Mouse (Mus musculus): ENCODE results near the gene Duoxa2. TPM values are rescaled to one million over a fixed set of nuclear protein-coding genes. Genes with fewer than 3 reads are reported as not detected.

The Duoxa2 gene
- polyA plus RNA-seq, 1 experiment from 2014 or later: 0.83 TPM

- Histone ChIP-seq H3K9me3 (ENCODE audit: control insufficient read depth) (no peaks in the 10 kb centered on the region), H3K27me3 (replicated peaks; ENCODE audit: control insufficient read depth, insufficient read depth, low read length) (peaks cover 53% of the 10 kb centered on the region), H3K4me1 (replicated peaks; ENCODE audit: control insufficient read depth, insufficient read depth, low read length) (peaks cover 12% of the 10 kb centered on the region; the same call in 1 of the 2 replicates), H3K27ac (ENCODE audit: low read depth, low read length) (no peak overlapping the region), H3K36me3 (ENCODE audit: control insufficient read depth, insufficient read depth) (no peaks in the 10 kb centered on the region), H3K4me2 (replicated peaks; ENCODE audit: low read depth) (no peak overlapping the region), H3K4me3 (ENCODE audit: low read depth, low read length) (no peak overlapping the region), H3K9ac (ENCODE audit: low read depth, low read length) (no peak overlapping the region)
- 85% methylated on average over 16 of the region's 16 CpGs for WGBS
- no peak for TF ChIP-seq CTCF (IDR thresholded peaks at IDR 0.05; ENCODE audit: low read depth)
- ATAC-seq: no peak
Measured at GRCm38 (mm10) chr2:122305097-122305892, 6.6 kb downstream of the Duoxa2 start.

GRCm38 (mm10) chr2:122306184-122306583 is 7.5 kb downstream of the Duoxa2 start:
- Histone ChIP-seq H3K4me3 (ENCODE audit: low read depth, low read length) (no peak overlapping the region), H3K4me2 (replicated peaks; ENCODE audit: low read depth) (no peak overlapping the region), H3K4me1 (replicated peaks; ENCODE audit: control insufficient read depth, insufficient read depth, low read length) (peaks cover 8% of the 10 kb centered on the region; the same call in 1 of the 2 replicates), H3K27me3 (replicated peaks; ENCODE audit: control insufficient read depth, insufficient read depth, low read length) (peaks cover 49% of the 10 kb centered on the region), H3K36me3 (ENCODE audit: control insufficient read depth, insufficient read depth) (no peaks in the 10 kb centered on the region), H3K9ac (ENCODE audit: low read depth, low read length) (no peak overlapping the region), H3K27ac (ENCODE audit: low read depth, low read length) (no peak overlapping the region), H3K9me3 (ENCODE audit: control insufficient read depth) (no peaks in the 10 kb centered on the region)
- no peak for TF ChIP-seq CTCF (IDR thresholded peaks at IDR 0.05; ENCODE audit: low read depth)
- ATAC-seq: no peak
- 39% methylated on average over 4 of the region's 4 CpGs for WGBS

GRCm38 (mm10) chr2:122309647-122310046 is 10.9 kb downstream of the Duoxa2 start:
- Histone ChIP-seq H3K27ac (ENCODE audit: low read depth, low read length) (no peak overlapping the region), H3K4me3 (ENCODE audit: low read depth, low read length) (no peak overlapping the region), H3K4me2 (replicated peaks; ENCODE audit: low read depth) (no peak overlapping the region), H3K27me3 (replicated peaks; ENCODE audit: control insufficient read depth, insufficient read depth, low read length) (peaks cover 52% of the 10 kb centered on the region), H3K36me3 (ENCODE audit: control insufficient read depth, insufficient read depth) (no peaks in the 10 kb centered on the region), H3K4me1 (replicated peaks; ENCODE audit: control insufficient read depth, insufficient read depth, low read length) (no peaks in the 10 kb centered on the region; the same call in 1 of the 2 replicates), H3K9me3 (ENCODE audit: control insufficient read depth) (no peaks in the 10 kb centered on the region), H3K9ac (ENCODE audit: low read depth, low read length) (no peak overlapping the region)
- 45% methylated on average over 3 of the region's 3 CpGs for WGBS
- peak; percentile 46 for TF ChIP-seq CTCF (IDR thresholded peaks at IDR 0.05; ENCODE audit: low read depth)
- ATAC-seq: no peak

DNA sequence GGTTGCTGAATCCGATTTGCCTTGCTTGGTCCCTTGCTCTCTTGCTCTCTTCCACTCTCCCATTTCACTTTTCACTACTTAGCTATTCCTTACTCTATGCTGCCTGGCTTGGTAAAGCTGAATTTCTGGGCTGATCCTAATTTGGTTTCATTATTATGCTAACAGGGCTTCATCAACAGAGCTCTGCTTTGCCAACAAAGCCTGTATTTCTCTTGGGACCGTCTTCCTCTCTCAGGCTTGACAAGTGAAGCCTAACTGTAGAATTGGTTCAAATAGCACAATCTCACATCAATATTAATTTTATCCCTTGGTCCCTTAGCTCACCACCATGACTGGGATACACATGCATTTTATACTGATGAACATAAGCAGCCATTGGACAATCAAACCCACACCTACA is 12.9 kb downstream of the Duoxa2 start:
- Histone ChIP-seq H3K4me1 (replicated peaks; ENCODE audit: control insufficient read depth, insufficient read depth, low read length) (no peaks in the 10 kb centered on the region; the same call in 1 of the 2 replicates), H3K36me3 (ENCODE audit: control insufficient read depth, insufficient read depth) (no peaks in the 10 kb centered on the region), H3K27me3 (replicated peaks; ENCODE audit: control insufficient read depth, insufficient read depth, low read length) (peaks cover 52% of the 10 kb centered on the region), H3K9ac (ENCODE audit: low read depth, low read length) (no peak overlapping the region), H3K4me3 (ENCODE audit: low read depth, low read length) (no peak overlapping the region), H3K9me3 (ENCODE audit: control insufficient read depth) (no peaks in the 10 kb centered on the region), H3K4me2 (replicated peaks; ENCODE audit: low read depth) (no peak overlapping the region), H3K27ac (ENCODE audit: low read depth, low read length) (no peak overlapping the region)
- no peak for ATAC-seq
- WGBS: 55% methylated on average over 2 of the region's 2 CpGs
- TF ChIP-seq CTCF (IDR thresholded peaks at IDR 0.05; ENCODE audit: low read depth): no peak

DNA sequence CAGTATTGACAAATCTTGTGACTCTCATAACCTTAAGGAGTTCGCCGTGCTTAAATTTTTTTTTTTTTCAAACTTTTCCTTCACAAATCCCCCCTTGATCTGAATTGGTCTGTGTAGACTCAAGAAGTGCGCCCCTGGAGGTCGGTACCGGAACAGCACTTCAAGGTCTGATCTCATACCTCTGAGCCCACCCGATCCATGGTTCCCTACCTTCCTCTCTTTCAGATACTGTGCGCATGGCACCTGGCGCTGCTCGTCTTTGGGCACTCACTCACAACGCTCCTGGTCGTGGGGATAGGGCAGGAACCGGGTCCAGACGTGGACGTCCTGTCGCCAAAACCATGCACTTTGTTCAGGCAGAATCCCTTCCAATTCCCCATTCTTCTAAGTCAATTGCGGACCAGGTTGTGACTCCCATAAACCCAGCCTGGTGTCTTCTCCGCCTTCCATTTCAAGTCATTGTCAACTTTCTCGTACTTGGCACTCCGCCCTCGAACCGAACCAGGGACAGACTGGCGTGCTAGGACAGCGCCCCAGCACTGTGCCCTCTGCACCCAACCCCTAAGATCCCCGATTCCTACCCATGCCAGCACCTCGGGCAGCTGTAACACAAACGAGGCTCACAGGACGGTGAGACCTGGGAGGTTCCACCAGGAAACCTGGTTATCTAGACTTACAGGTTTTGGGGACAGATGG is 14.2 kb downstream of the Duoxa2 start:
- H3K27me3 ChIP-seq (replicated peaks; ENCODE audit: control insufficient read depth, insufficient read depth, low read length): peaks cover 51% of the 10 kb centered on the region

DNA sequence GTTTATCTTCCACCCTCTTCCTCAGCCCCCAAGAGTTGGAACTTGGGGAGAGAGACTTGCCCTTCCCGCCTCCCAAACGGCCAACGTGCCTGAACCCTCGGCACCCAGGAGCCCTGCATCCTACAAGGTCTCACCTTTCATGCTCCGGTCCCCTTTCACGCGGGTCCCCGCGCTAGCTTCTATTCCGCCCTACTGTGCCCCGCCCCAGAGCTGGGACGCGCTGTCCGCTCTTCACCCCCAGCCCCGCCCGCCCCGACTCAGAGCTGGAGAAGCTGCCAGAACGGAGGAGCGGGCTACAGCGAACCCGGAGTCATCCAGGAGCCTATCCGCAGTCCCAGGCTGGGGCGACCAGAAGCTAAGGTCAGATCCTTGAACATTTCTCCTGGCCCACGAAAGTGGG is 14.8 kb downstream of the Duoxa2 start, which contains the start of gene Duoxa1:
Gene Duoxa1 (minus strand): TSS at position 195 of the 400 bp plus-strand sequence.
- Histone ChIP-seq H3K9ac (ENCODE audit: low read depth, low read length) (no peak within 1 kb of the TSS), H3K36me3 (ENCODE audit: control insufficient read depth, insufficient read depth) (no peaks in the 10 kb centered on the region), H3K4me3 (ENCODE audit: low read depth, low read length) (peak within 1 kb of the TSS; percentile 29), H3K4me2 (replicated peaks; ENCODE audit: low read depth) (peak within 1 kb of the TSS; percentile 68), H3K27ac (ENCODE audit: low read depth, low read length) (no peak within 1 kb of the TSS), H3K27me3 (replicated peaks; ENCODE audit: control insufficient read depth, insufficient read depth, low read length) (peaks cover 47% of the 10 kb centered on the region), H3K9me3 (ENCODE audit: control insufficient read depth) (no peaks in the 10 kb centered on the region), H3K4me1 (replicated peaks; ENCODE audit: control insufficient read depth, insufficient read depth, low read length) (no peaks in the 10 kb centered on the region; the same call in 1 of the 2 replicates)
- 4% methylated on average over 24 of the region's 24 CpGs for WGBS
- peak; percentile 41 for ATAC-seq
- TF ChIP-seq CTCF (IDR thresholded peaks at IDR 0.05; ENCODE audit: low read depth): no peak

More for the DNA sequence above, 14.2 kb downstream of the Duoxa2 start:
- H3K9me3 ChIP-seq (ENCODE audit: control insufficient read depth): no peaks in the 10 kb centered on the region
- no peaks in the 10 kb centered on the region for H3K36me3 ChIP-seq (ENCODE audit: control insufficient read depth, insufficient read depth)
- peak overlapping the region; percentile 29 for H3K4me3 ChIP-seq (ENCODE audit: low read depth, low read length)
- no peak overlapping the region for H3K27ac ChIP-seq (ENCODE audit: low read depth, low read length)
- peak; percentile 58; the same call in 1 of the 2 replicates for ATAC-seq
- H3K4me1 ChIP-seq (replicated peaks; ENCODE audit: control insufficient read depth, insufficient read depth, low read length): no peaks in the 10 kb centered on the region; the same call in 1 of the 2 replicates
- TF ChIP-seq CTCF (IDR thresholded peaks at IDR 0.05; ENCODE audit: low read depth): peak; percentile 78
- 3% methylated on average over 27 of the region's 27 CpGs for WGBS
- peak overlapping the region; percentile 68 for H3K4me2 ChIP-seq (replicated peaks; ENCODE audit: low read depth)
- no peak overlapping the region for H3K9ac ChIP-seq (ENCODE audit: low read depth, low read length)

Measured in intestine, postnatal 0 days (tissue).